Mouse (Mus musculus) liver, postnatal 0 days (tissue): ENCODE data around the gene Slc25a30.
A peak's percentile ranks its signal among the peaks of the same experiment; 100 is the strongest.

Experiments
- CTCF ChIP-seq: sonication (generic); IDR thresholded peaks from 2 replicates; pipeline ENCODE4 v1.5.1; 2016; ENCODE audit warnings: antibody characterized with exemption, low read depth
- EP300 ChIP-seq: IDR thresholded peaks from 2 replicates; pipeline ENCODE4 v1.6.1; 2016; ENCODE audit warnings: antibody characterized with exemption, low read depth, mild to moderate bottlenecking

GRCm38 (mm10) chr14:75727046-75727445 lies 59.8 kb downstream of the Slc25a30 start:
- peak; percentile 54 for TF ChIP-seq CTCF
- no peak for TF ChIP-seq EP300
